In genomic region chr5:149568993-149569392, GRCm38 (mm10) we compare ENCODE assay signal across 19 mouse cellular contexts. TPM values are rescaled to one million over a fixed set of nuclear protein-coding genes. Genes with fewer than 3 reads are reported as not detected.
DNase-seq lines count a peak whose midpoint lies in the region; TF ChIP-seq lines count a peak whose summit lies in the region.
"Had no signal": no experiment of that assay in that cellular context is flagged by ENCODE, and none has a peak within 500 bp of the region (broad histone marks: within the 10 kb centered on the region; RNA-seq: fewer than 3 reads in every experiment).

No protein-coding gene starts in this region.

- H3K4me3 ChIP-seq in layer of hippocampus, adult 2 months, result peak overlapping the region; percentile 37; the same call in 1 of the 2 replicates
- H3K4me3 ChIP-seq: heart, embryonic 13.5 days; midbrain, embryonic 15.5 days had no signal

- no peak overlapping the region for H3K27ac ChIP-seq in layer of hippocampus, adult 2 months
- H3K27ac ChIP-seq: heart, embryonic 13.5 days; liver, embryonic 14.5 days; midbrain, embryonic 15.5 days had no signal

- peak; percentile 61 for DNase-seq in gastrocnemius, adult 18-20 months (ENCODE audit: low spot score)
- DNase-seq in gastrocnemius, postnatal 10 days, result no peak
- DNase-seq in layer of hippocampus, adult 2 months (ENCODE audit: low spot score in 2 of 2), result no peak
- no peak for DNase-seq in layer of hippocampus, adult 9-10 months (ENCODE audit: low spot score)
- peak; percentile 53 for DNase-seq in fibroblast of lung, adult 2 months (ENCODE audit: low read depth)
- DNase-seq in lung, postnatal 25 days (ENCODE audit: low spot score), result peak; percentile 14
- DNase-seq in spleen, adult 12 weeks (ENCODE audit: low spot score), result no peak
- DNase-seq in cerebellum, adult 18-20 months, result no peak
- DNase-seq: adrenal gland, postnatal 10 days; cerebellum, adult 11 months; kidney, adult 8-10 months; retina, postnatal 1 day; right cerebral cortex, postnatal 4 days had no signal

- no peak; the same call in 1 of the 2 replicates for TF ChIP-seq CTCF in layer of hippocampus, adult 2 months (conservative IDR thresholded peaks at IDR 0.05)

RNA-seq across cellular contexts. Expression of gene Wdr95, which starts 40.5 kb away (rescaled TPM):
- total RNA-seq in gastrocnemius, adult 18-20 months (2021), result not detected
- under 1 TPM in 1 of 2 experiments, not detected in 1; 0.14 TPM for total RNA-seq in gastrocnemius, postnatal 10 days (2021)
- total RNA-seq in layer of hippocampus, adult 2 months (2021), result 1 to 10 TPM in 1 of 2 experiments, under 1 TPM in 1; 0.41 to 1.0 TPM
- total RNA-seq: CH12.LX; common myeloid progenitor, adult 5-6 weeks; hematopoietic stem cell, adult 5-6 weeks had no signal

Comparison
In these comparisons a context has a peak if more than half of its experiments do, and no peak if none do; other contexts are left out.
1. DNase-seq: peak in gastrocnemius, adult 18-20 months (single experiment), fibroblast of lung, adult 2 months (single experiment) and lung, postnatal 25 days (single experiment); none in gastrocnemius, postnatal 10 days (single experiment), layer of hippocampus, adult 2 months (0 of 2), layer of hippocampus, adult 9-10 months (single experiment), spleen, adult 12 weeks (single experiment) and cerebellum, adult 18-20 months (0 of 2).